Mouse (Mus musculus) neural tube, embryonic 11.5 days (tissue): ENCODE measurements around the gene Slc25a11. TPM values are rescaled to one million over a fixed set of nuclear protein-coding genes. Genes with fewer than 3 reads are reported as not detected.

Source experiments
- ATAC-seq: fragments of 200-750 bp; cut with Nextera tagmentation; 2 replicates; pipeline ENCODE4 v1.8.0; 2017; ENCODE audit warnings: moderate number of reproducible peaks, mild to moderate bottlenecking, moderate TSS enrichment, moderate library complexity; ENCODE audit not compliant: insufficient read depth, low FRiP score, low TSS enrichment
- DNase-seq: peaks from one replicate; pipeline ENCODE4 v3.0.0-alpha.2; 2015; ENCODE audit warnings: low spot score
- H3K27ac ChIP-seq: fragments of 300-500 bp; sonication (generic); 2 replicates; pipeline ENCODE4 v1.5.1; 2014; ENCODE audit warnings: low read depth, mild to moderate bottlenecking, low read length
- H3K27me3 ChIP-seq: fragments of 300-500 bp; sonication (generic); 2 replicates; pipeline ENCODE4 v1.6.1; 2014; ENCODE audit warnings: mild to moderate bottlenecking, low read length, mixed read lengths; ENCODE audit not compliant: control insufficient read depth, insufficient read depth
- H3K36me3 ChIP-seq: fragments of 300-500 bp; sonication (generic); 2 replicates; pipeline ENCODE4 v1.6.1; 2014; ENCODE audit warnings: mild to moderate bottlenecking, low read length, moderate library complexity, mixed read lengths; ENCODE audit not compliant: control insufficient read depth, insufficient read depth
- H3K4me1 ChIP-seq: fragments of 300-500 bp; sonication (generic); 2 replicates; pipeline ENCODE4 v1.6.1; 2014; ENCODE audit warnings: low read length, mixed read lengths; ENCODE audit not compliant: control insufficient read depth, insufficient read depth
- H3K4me2 ChIP-seq: fragments of 300-500 bp; sonication (generic); 2 replicates; pipeline ENCODE4 v1.6.1; 2014; ENCODE audit warnings: low read depth, mild to moderate bottlenecking, moderate library complexity
- H3K4me3 ChIP-seq: fragments of 300-500 bp; sonication (generic); 2 replicates; pipeline ENCODE4 v1.5.1; 2014; ENCODE audit warnings: low read depth, low read length
- H3K9ac ChIP-seq: fragments of 300-500 bp; sonication (generic); 2 replicates; pipeline ENCODE4 v1.6.1; 2014; ENCODE audit warnings: mild to moderate bottlenecking, low read length
- H3K9me3 ChIP-seq: fragments of 300-500 bp; sonication (generic); 2 replicates; pipeline ENCODE4 v1.6.1; 2016; ENCODE audit warnings: low read length; ENCODE audit not compliant: control insufficient read depth
- WGBS: fragments of 180-500 bp; shearing (Covaris S2); extraction: QIAGEN DNeasy Blood & Tissue Kit; methylation state at CpG from one replicate; pipeline ENCODE4 v1.1.7; 2014; 5-methylcytosine and 5-hydroxymethylcytosine counted together
- polyA plus RNA-seq: library from polyadenylated mRNA; unstranded; fragments of >200 nt; fragmentation: Nextera tagmentation; extraction: Ambion mirVana; gene quantifications from 2 replicates; pipeline ENCODE4 v1.2.1, GENCODE M21; 2014

The Slc25a11 gene
- polyA plus RNA-seq, 1 experiment from 2014 or later: 142 TPM

GRCm38 (mm10) chr11:70660571-70660970 is 13.3 kb upstream of the Slc25a11 start:
- Histone ChIP-seq H3K4me1 (peaks cover 9% of the 10 kb centered on the region), H3K9me3 (no peaks in the 10 kb centered on the region), H3K36me3 (peaks cover 14% of the 10 kb centered on the region; the same call in 1 of the 2 replicates), H3K4me2 (no peak overlapping the region), H3K4me3 (no peak overlapping the region), H3K9ac (no peak overlapping the region), H3K27ac (no peak overlapping the region), H3K27me3 (no peaks in the 10 kb centered on the region)
- no peak for ATAC-seq
- DNase-seq: no peak
- WGBS: 85% methylated on average over 8 of the region's 8 CpGs

- H3K9ac ChIP-seq: no peak overlapping the region
- H3K36me3 ChIP-seq: peaks cover 6% of the 10 kb centered on the region; the same call in 1 of the 2 replicates
- no peaks in the 10 kb centered on the region for H3K27me3 ChIP-seq
- ATAC-seq (no peak), DNase-seq (no peak)
- H3K4me1 ChIP-seq: peaks cover 9% of the 10 kb centered on the region
- no peak overlapping the region for H3K4me3 ChIP-seq
- no peak overlapping the region for H3K27ac ChIP-seq
- H3K9me3 ChIP-seq: no peaks in the 10 kb centered on the region
- WGBS: 81% methylated on average over 8 of the region's 8 CpGs
- no peak overlapping the region for H3K4me2 ChIP-seq
Observed at GRCm38 (mm10) chr11:70658942-70659341, 11.7 kb upstream of the Slc25a11 start.

GRCm38 (mm10) chr11:70658521-70658920 is 11.2 kb upstream of the Slc25a11 start:
- Histone ChIP-seq H3K36me3 (peaks cover 6% of the 10 kb centered on the region; the same call in 1 of the 2 replicates), H3K9me3 (no peaks in the 10 kb centered on the region), H3K9ac (no peak overlapping the region), H3K4me1 (peaks cover 9% of the 10 kb centered on the region), H3K27ac (no peak overlapping the region), H3K27me3 (no peaks in the 10 kb centered on the region), H3K4me2 (no peak overlapping the region), H3K4me3 (no peak overlapping the region)
- WGBS: 88% methylated on average over 5 of the region's 5 CpGs
- no peak for ATAC-seq
- no peak for DNase-seq

- no peak overlapping the region for H3K27ac ChIP-seq
- WGBS: 55% methylated on average over 9 of the region's 9 CpGs
Observed at GRCm38 (mm10) chr11:70657991-70658390, 10.7 kb upstream of the Slc25a11 start.

GRCm38 (mm10) chr11:70657573-70657972 is 10.3 kb upstream of the Slc25a11 start:
- ATAC-seq (no peak), DNase-seq (no peak)
- peak overlapping the region; percentile 24 for H3K4me2 ChIP-seq
- H3K9ac ChIP-seq: no peak overlapping the region
- peaks cover 14% of the 10 kb centered on the region for H3K4me1 ChIP-seq
- 51% methylated on average over 6 of the region's 6 CpGs for WGBS
- no peaks in the 10 kb centered on the region for H3K27me3 ChIP-seq
- H3K36me3 ChIP-seq: peaks cover 2% of the 10 kb centered on the region; the same call in 1 of the 2 replicates
- H3K4me3 ChIP-seq: no peak overlapping the region
- no peak overlapping the region for H3K27ac ChIP-seq
- no peaks in the 10 kb centered on the region for H3K9me3 ChIP-seq

More at GRCm38 (mm10) chr11:70657991-70658390, 10.7 kb upstream of the Slc25a11 start:
- 0 out of 2 replicates have a peak, but pooled peaks cover 6% of the 10 kb centered on the region for H3K36me3 ChIP-seq
- DNase-seq (no peak), ATAC-seq (no peak)
- H3K9me3 ChIP-seq: no peaks in the 10 kb centered on the region
- H3K4me2 ChIP-seq: no peak overlapping the region
- H3K4me1 ChIP-seq: peaks cover 10% of the 10 kb centered on the region
- H3K27me3 ChIP-seq: no peaks in the 10 kb centered on the region
- H3K9ac ChIP-seq: no peak overlapping the region
- no peak overlapping the region for H3K4me3 ChIP-seq

- DNase-seq: no peak
- Histone ChIP-seq H3K4me1 (peaks cover 19% of the 10 kb centered on the region), H3K9me3 (no peaks in the 10 kb centered on the region)
Observed at GRCm38 (mm10) chr11:70656964-70657363, 9.7 kb upstream of the Slc25a11 start, which contains the start of gene Eno3. Gene Eno3 (plus strand): TSS chr11:70657202.

GRCm38 (mm10) chr11:70656456-70656927 is 9.2 kb upstream of the Slc25a11 start:
- WGBS: 3% methylated on average over 16 of the region's 16 CpGs
- peaks cover 19% of the 10 kb centered on the region for H3K4me1 ChIP-seq
- peak overlapping the region; percentile 97 for H3K27ac ChIP-seq
- no peak for ATAC-seq
- H3K4me3 ChIP-seq: peak overlapping the region; percentile 100
- peaks cover 3% of the 10 kb centered on the region; the same call in 1 of the 2 replicates for H3K36me3 ChIP-seq
- peak overlapping the region; percentile 98 for H3K9ac ChIP-seq
- no peaks in the 10 kb centered on the region for H3K27me3 ChIP-seq
- no peaks in the 10 kb centered on the region for H3K9me3 ChIP-seq
- DNase-seq: peak; percentile 44
- peak overlapping the region; percentile 86 for H3K4me2 ChIP-seq

More at GRCm38 (mm10) chr11:70656964-70657363, 9.7 kb upstream of the Slc25a11 start, which contains the start of gene Eno3:
- H3K4me2 ChIP-seq: peak within 1 kb of the TSS; percentile 86
- ATAC-seq: no peak
- peak within 1 kb of the TSS; percentile 100 for H3K4me3 ChIP-seq
- H3K9ac ChIP-seq: peak within 1 kb of the TSS; percentile 98
- peak within 1 kb of the TSS; percentile 97 for H3K27ac ChIP-seq
- H3K36me3 ChIP-seq: peaks cover 3% of the 10 kb centered on the region; the same call in 1 of the 2 replicates
- WGBS: 3% methylated on average over 3 of the region's 3 CpGs
- no peaks in the 10 kb centered on the region for H3K27me3 ChIP-seq

- peaks cover 5% of the 10 kb centered on the region; the same call in 1 of the 2 replicates for H3K36me3 ChIP-seq
- peak overlapping the region; percentile 97 for H3K27ac ChIP-seq
- H3K4me1 ChIP-seq: peaks cover 21% of the 10 kb centered on the region
- peak; percentile 49; the same call in 1 of the 2 replicates for ATAC-seq
- peak overlapping the region; percentile 100 for H3K4me3 ChIP-seq
- H3K9me3 ChIP-seq: no peaks in the 10 kb centered on the region
- H3K9ac ChIP-seq: peak overlapping the region; percentile 98
- under 1% methylated on average over 60 of the region's 61 CpGs for WGBS
- peak overlapping the region; percentile 86 for H3K4me2 ChIP-seq
- no peaks in the 10 kb centered on the region for H3K27me3 ChIP-seq
- peak; percentile 68 for DNase-seq
Observed at GRCm38 (mm10) chr11:70655571-70656455, 8.5 kb upstream of the Slc25a11 start.
